Mouse (Mus musculus) midbrain, embryonic 15.5 days (tissue): ENCODE measurements around the gene Klhl2. TPM values are rescaled to one million over a fixed set of nuclear protein-coding genes. Genes with fewer than 3 reads are reported as not detected.

Source experiments
- ATAC-seq: fragments of 200-750 bp; cut with Nextera tagmentation; replicated peaks from 2 replicates; pipeline ENCODE4 v1.8.0; 2017; ENCODE audit warnings: moderate TSS enrichment
- H3K27ac ChIP-seq: fragments of 300-500 bp; sonication (generic); 2 replicates; pipeline ENCODE4 v1.5.1; 2015; ENCODE audit warnings: mild to moderate bottlenecking, inconsistent platforms
- H3K27me3 ChIP-seq: fragments of 300-500 bp; sonication (generic); replicated peaks from 2 replicates; pipeline ENCODE4 v1.6.1; 2015; ENCODE audit warnings: inconsistent platforms
- H3K36me3 ChIP-seq: fragments of 300-500 bp; sonication (generic); replicated peaks from 2 replicates; pipeline ENCODE4 v1.6.1; 2015; ENCODE audit warnings: inconsistent platforms
- H3K4me1 ChIP-seq: fragments of 300-500 bp; sonication (generic); 2 replicates; pipeline ENCODE4 v1.6.1; 2015; ENCODE audit warnings: inconsistent platforms
- H3K4me2 ChIP-seq: fragments of 300-500 bp; sonication (generic); 2 replicates; pipeline ENCODE4 v1.6.1; 2015; ENCODE audit warnings: inconsistent platforms, mild to moderate bottlenecking, moderate library complexity
- H3K4me3 ChIP-seq: fragments of 300-500 bp; sonication (generic); 2 replicates; pipeline ENCODE4 v1.5.1; 2015; ENCODE audit warnings: mild to moderate bottlenecking, inconsistent platforms
- H3K9ac ChIP-seq: fragments of 300-500 bp; sonication (generic); 2 replicates; pipeline ENCODE4 v1.6.1; 2015; ENCODE audit warnings: mild to moderate bottlenecking, inconsistent platforms
- H3K9me3 ChIP-seq: fragments of 300-500 bp; sonication (generic); 2 replicates; pipeline ENCODE4 v1.6.1; 2016; ENCODE audit warnings: inconsistent platforms
- WGBS: fragments of 180-500 bp; shearing (Covaris S2); methylation state at CpG from one replicate; pipeline ENCODE4 v1.1.7; 2015; ENCODE audit warnings: mixed read lengths; 5-methylcytosine and 5-hydroxymethylcytosine counted together
- polyA plus RNA-seq: library from polyadenylated mRNA; unstranded; fragments of >200 nt; fragmentation: Nextera tagmentation; extraction: Ambion mirVana; gene quantifications from 2 replicates; pipeline ENCODE4 v1.2.1, GENCODE M21; 2015

Klhl2 gene
- polyA plus RNA-seq, 1 experiment from 2014 or later, result 43.8 TPM

- WGBS, result 94% methylated on average over 4 of the region's 4 CpGs
- Histone ChIP-seq H3K36me3 (no peaks in the 10 kb centered on the region), H3K4me3 (no peak overlapping the region), H3K27me3 (no peaks in the 10 kb centered on the region), H3K4me1 (no peaks in the 10 kb centered on the region), H3K9ac (no peak overlapping the region), H3K27ac (no peak overlapping the region), H3K4me2 (no peak overlapping the region), H3K9me3 (no peaks in the 10 kb centered on the region)
- ATAC-seq, result no peak
Observed at GRCm38 (mm10) chr8:64788715-64789114, 61.1 kb downstream of the Klhl2 start.

DNA sequence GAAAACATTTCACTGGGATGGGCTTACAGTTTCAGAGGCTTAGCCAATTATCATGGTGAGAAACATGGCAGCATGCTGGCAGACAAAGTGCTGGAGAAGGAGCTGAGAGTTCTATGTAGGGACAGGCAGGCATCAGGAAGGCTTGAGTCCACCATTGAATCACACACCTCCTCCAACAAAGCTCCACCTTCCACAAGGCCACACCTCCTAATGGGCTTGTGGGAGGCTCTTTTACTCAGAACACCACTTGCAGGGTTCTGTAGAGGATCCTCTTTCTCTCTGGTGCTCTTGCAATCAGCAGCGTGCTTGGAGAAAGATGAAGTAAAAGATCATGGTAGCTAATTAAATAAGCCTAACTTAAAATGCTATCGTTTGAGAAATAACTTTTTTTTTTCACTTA, 63.0 kb downstream of the Klhl2 start:
- ATAC-seq, result no peak
- no peak overlapping the region for H3K27ac ChIP-seq
- no peak overlapping the region for H3K4me3 ChIP-seq
- H3K27me3 ChIP-seq, result no peaks in the 10 kb centered on the region
- H3K4me2 ChIP-seq, result no peak overlapping the region
- H3K9ac ChIP-seq, result no peak overlapping the region
- no peaks in the 10 kb centered on the region for H3K36me3 ChIP-seq
- no peaks in the 10 kb centered on the region for H3K9me3 ChIP-seq
- no peaks in the 10 kb centered on the region for H3K4me1 ChIP-seq
- 85% methylated on average over 2 of the region's 2 CpGs for WGBS

GRCm38 (mm10) chr8:64784235-64784634, 65.6 kb downstream of the Klhl2 start:
- 92% methylated on average over 5 of the region's 5 CpGs for WGBS

GRCm38 (mm10) chr8:64781947-64782346, 67.9 kb downstream of the Klhl2 start:
- H3K9me3 ChIP-seq, result no peaks in the 10 kb centered on the region

More at GRCm38 (mm10) chr8:64784235-64784634, 65.6 kb downstream of the Klhl2 start:
- no peaks in the 10 kb centered on the region for H3K27me3 ChIP-seq
- H3K36me3 ChIP-seq, result no peaks in the 10 kb centered on the region
- no peaks in the 10 kb centered on the region for H3K9me3 ChIP-seq
- ATAC-seq, result no peak
- no peak overlapping the region for H3K9ac ChIP-seq
- H3K4me1 ChIP-seq, result no peaks in the 10 kb centered on the region
- H3K4me3 ChIP-seq, result no peak overlapping the region
- no peak overlapping the region for H3K27ac ChIP-seq
- H3K4me2 ChIP-seq, result no peak overlapping the region

DNA sequence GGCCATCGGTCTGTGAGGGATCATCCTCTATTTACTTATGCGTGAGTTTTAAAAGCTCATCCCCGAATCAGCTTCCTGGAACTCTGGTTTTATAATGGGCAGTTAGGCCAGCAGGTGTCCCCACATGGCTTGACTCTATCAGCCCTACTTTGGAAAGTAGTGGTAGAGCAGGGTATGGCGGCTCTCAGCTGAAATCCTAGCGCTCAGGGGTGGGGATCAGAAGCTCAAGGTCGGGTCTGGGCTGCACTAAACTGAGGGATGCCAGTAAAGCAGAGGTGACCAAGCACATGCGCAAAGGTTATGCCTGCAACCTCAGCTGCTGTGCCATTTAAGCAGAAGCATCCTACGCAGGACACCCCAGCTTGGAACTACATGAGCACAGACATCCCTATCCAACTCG, 71.9 kb downstream of the Klhl2 start:
- 0 out of 2 replicates have a peak, but pooled peaks have one; percentile 18 for ATAC-seq
- no peak overlapping the region for H3K9ac ChIP-seq
- H3K9me3 ChIP-seq, result no peaks in the 10 kb centered on the region
- H3K27me3 ChIP-seq, result no peaks in the 10 kb centered on the region
- H3K36me3 ChIP-seq, result no peaks in the 10 kb centered on the region
- WGBS, result 73% methylated on average over 9 of the region's 9 CpGs
- no peaks in the 10 kb centered on the region for H3K4me1 ChIP-seq
- H3K4me3 ChIP-seq, result no peak overlapping the region
- no peak overlapping the region for H3K4me2 ChIP-seq
- H3K27ac ChIP-seq, result no peak overlapping the region

More at GRCm38 (mm10) chr8:64781947-64782346, 67.9 kb downstream of the Klhl2 start:
- Histone ChIP-seq H3K4me1 (no peaks in the 10 kb centered on the region), H3K4me2 (no peak overlapping the region), H3K36me3 (no peaks in the 10 kb centered on the region), H3K27me3 (no peaks in the 10 kb centered on the region), H3K9ac (no peak overlapping the region), H3K4me3 (no peak overlapping the region), H3K27ac (no peak overlapping the region)
- WGBS, result 86% methylated on average over 6 of the region's 6 CpGs
- no peak for ATAC-seq

GRCm38 (mm10) chr8:64774136-64774535, 75.7 kb downstream of the Klhl2 start:
- no peak overlapping the region for H3K9ac ChIP-seq
- H3K36me3 ChIP-seq, result no peaks in the 10 kb centered on the region
- H3K27ac ChIP-seq, result no peak overlapping the region
- ATAC-seq, result no peak
- H3K9me3 ChIP-seq, result no peaks in the 10 kb centered on the region
- no peaks in the 10 kb centered on the region for H3K4me1 ChIP-seq
- no peaks in the 10 kb centered on the region for H3K27me3 ChIP-seq
- 93% methylated on average over 6 of the region's 6 CpGs for WGBS
- no peak overlapping the region for H3K4me3 ChIP-seq
- H3K4me2 ChIP-seq, result no peak overlapping the region

DNA sequence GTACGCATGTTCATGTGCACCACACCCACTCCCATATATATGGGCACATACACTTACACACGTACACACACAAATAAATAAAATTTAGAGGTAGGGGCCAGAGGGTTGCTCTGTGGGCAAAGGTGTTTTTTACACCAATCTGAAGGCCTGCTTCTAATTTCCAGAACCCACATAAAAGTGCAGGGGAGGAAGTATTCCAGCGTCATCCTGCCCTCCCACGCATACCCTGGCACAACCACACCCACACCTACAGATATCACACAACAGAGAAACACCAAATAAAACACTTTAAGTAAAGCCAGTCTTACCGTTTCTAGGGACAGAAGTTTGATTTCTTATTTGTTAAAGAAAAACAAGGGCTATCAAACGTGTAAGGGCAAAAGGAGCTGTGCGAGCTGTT, 79.0 kb downstream of the Klhl2 start:
- Histone ChIP-seq H3K9me3 (no peaks in the 10 kb centered on the region), H3K4me1 (no peaks in the 10 kb centered on the region), H3K4me2 (no peak overlapping the region), H3K36me3 (no peaks in the 10 kb centered on the region), H3K9ac (no peak overlapping the region), H3K4me3 (no peak overlapping the region), H3K27ac (no peak overlapping the region), H3K27me3 (no peaks in the 10 kb centered on the region)
- 91% methylated on average over 7 of the region's 7 CpGs for WGBS
- ATAC-seq, result no peak

- no peak overlapping the region for H3K4me2 ChIP-seq
- H3K9ac ChIP-seq, result no peak overlapping the region
- no peak for ATAC-seq
- H3K4me1 ChIP-seq, result no peaks in the 10 kb centered on the region
- no peaks in the 10 kb centered on the region for H3K36me3 ChIP-seq
- H3K27ac ChIP-seq, result no peak overlapping the region
- 79% methylated on average over 7 of the region's 7 CpGs for WGBS
- H3K4me3 ChIP-seq, result no peak overlapping the region
- H3K9me3 ChIP-seq, result no peaks in the 10 kb centered on the region
- H3K27me3 ChIP-seq, result no peaks in the 10 kb centered on the region
Observed at GRCm38 (mm10) chr8:64769586-64769985, 80.2 kb downstream of the Klhl2 start.

GRCm38 (mm10) chr8:64768645-64769044, 81.2 kb downstream of the Klhl2 start:
- Histone ChIP-seq H3K27me3 (no peaks in the 10 kb centered on the region), H3K36me3 (no peaks in the 10 kb centered on the region), H3K9me3 (no peaks in the 10 kb centered on the region), H3K4me2 (no peak overlapping the region), H3K9ac (no peak overlapping the region), H3K27ac (no peak overlapping the region), H3K4me1 (no peaks in the 10 kb centered on the region), H3K4me3 (no peak overlapping the region)
- no peak for ATAC-seq
- WGBS, result 91% methylated on average over 7 of the region's 9 CpGs

DNA sequence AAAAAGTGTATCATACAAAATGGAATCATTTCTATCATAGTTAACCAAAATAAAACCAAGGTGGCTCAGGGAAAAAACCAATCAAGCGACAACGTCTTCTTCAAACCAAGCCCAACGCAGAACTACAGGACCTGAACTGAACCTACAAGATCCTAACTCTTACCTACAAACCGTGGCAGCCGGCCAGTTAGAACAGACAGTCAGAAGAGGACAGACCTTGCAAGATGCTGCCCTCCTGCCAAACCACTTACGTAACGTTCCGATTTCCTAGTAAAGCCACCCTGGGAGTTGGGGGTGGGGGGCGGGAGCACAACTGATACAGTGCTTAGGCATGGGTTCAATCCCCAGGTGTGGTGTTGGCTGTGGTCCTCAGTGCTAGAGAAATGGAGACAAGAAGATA, 82.8 kb downstream of the Klhl2 start:
- H3K4me2 ChIP-seq, result no peak overlapping the region
- H3K9ac ChIP-seq, result no peak overlapping the region
- ATAC-seq, result no peak
- no peak overlapping the region for H3K27ac ChIP-seq
- H3K36me3 ChIP-seq, result no peaks in the 10 kb centered on the region
- 94% methylated on average over 9 of the region's 9 CpGs for WGBS
- no peaks in the 10 kb centered on the region for H3K4me1 ChIP-seq
- no peaks in the 10 kb centered on the region for H3K9me3 ChIP-seq
- no peaks in the 10 kb centered on the region for H3K27me3 ChIP-seq
- no peak overlapping the region for H3K4me3 ChIP-seq

- H3K4me2 ChIP-seq, result no peak overlapping the region
- WGBS, result 89% methylated on average over 9 of the region's 9 CpGs
Observed at GRCm38 (mm10) chr8:64764075-64764474, 85.7 kb downstream of the Klhl2 start.

GRCm38 (mm10) chr8:64762751-64763150, 87.1 kb downstream of the Klhl2 start:
- WGBS, result 83% methylated on average over 1 of the region's 1 CpGs
- Histone ChIP-seq H3K36me3 (no peaks in the 10 kb centered on the region; the same call in 1 of the 2 replicates), H3K4me1 (no peaks in the 10 kb centered on the region), H3K4me3 (no peak overlapping the region), H3K9me3 (no peaks in the 10 kb centered on the region), H3K27ac (no peak overlapping the region), H3K4me2 (no peak overlapping the region), H3K27me3 (no peaks in the 10 kb centered on the region), H3K9ac (no peak overlapping the region)
- no peak for ATAC-seq

More at GRCm38 (mm10) chr8:64764075-64764474, 85.7 kb downstream of the Klhl2 start:
- Histone ChIP-seq H3K4me1 (no peaks in the 10 kb centered on the region), H3K27me3 (no peaks in the 10 kb centered on the region), H3K4me3 (no peak overlapping the region), H3K27ac (no peak overlapping the region), H3K9ac (no peak overlapping the region), H3K9me3 (no peaks in the 10 kb centered on the region), H3K36me3 (no peaks in the 10 kb centered on the region)
- no peak for ATAC-seq

DNA sequence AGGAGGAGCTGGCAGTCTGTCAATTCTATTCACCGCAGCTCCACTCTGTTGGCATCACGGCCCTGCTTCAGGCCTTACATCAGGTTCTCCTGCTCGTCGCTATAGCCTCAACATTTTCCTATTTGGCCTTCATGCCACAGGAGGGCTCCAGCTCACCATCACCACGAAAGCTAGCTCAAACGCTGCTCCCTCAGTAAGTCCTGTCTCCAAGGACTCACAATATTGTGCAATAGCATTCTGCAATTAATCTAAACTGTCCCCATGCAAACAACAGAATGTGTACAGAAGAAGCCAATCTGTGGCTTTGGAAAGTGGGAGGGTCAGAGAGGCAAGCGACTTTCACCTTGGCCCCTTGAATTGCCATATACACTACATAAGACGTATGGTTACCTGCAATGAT, 88.4 kb downstream of the Klhl2 start:
- Histone ChIP-seq H3K27ac (no peak overlapping the region), H3K4me1 (no peaks in the 10 kb centered on the region), H3K27me3 (no peaks in the 10 kb centered on the region), H3K36me3 (no peaks in the 10 kb centered on the region; the same call in 1 of the 2 replicates), H3K9me3 (no peaks in the 10 kb centered on the region), H3K9ac (no peak overlapping the region), H3K4me2 (no peak overlapping the region), H3K4me3 (no peak overlapping the region)
- ATAC-seq, result peak; percentile 66
- WGBS, result 72% methylated on average over 8 of the region's 8 CpGs
